Mouse (Mus musculus) megakaryocyte, embryonic 14.5 days (primary cell): ENCODE results near the gene Srsf10.

ENCODE experiments used
- FLI1 ChIP-seq: IDR thresholded peaks from 2 replicates; pipeline ENCODE4 v1.6.1; 2012; ENCODE audit warnings: low read length, inconsistent platforms, mixed read lengths
- GATA1 ChIP-seq: IDR thresholded peaks from 3 replicates; pipeline ENCODE4 v1.6.1; 2012; ENCODE audit warnings: mixed read lengths, low read length, inconsistent platforms, borderline replicate concordance

DNA sequence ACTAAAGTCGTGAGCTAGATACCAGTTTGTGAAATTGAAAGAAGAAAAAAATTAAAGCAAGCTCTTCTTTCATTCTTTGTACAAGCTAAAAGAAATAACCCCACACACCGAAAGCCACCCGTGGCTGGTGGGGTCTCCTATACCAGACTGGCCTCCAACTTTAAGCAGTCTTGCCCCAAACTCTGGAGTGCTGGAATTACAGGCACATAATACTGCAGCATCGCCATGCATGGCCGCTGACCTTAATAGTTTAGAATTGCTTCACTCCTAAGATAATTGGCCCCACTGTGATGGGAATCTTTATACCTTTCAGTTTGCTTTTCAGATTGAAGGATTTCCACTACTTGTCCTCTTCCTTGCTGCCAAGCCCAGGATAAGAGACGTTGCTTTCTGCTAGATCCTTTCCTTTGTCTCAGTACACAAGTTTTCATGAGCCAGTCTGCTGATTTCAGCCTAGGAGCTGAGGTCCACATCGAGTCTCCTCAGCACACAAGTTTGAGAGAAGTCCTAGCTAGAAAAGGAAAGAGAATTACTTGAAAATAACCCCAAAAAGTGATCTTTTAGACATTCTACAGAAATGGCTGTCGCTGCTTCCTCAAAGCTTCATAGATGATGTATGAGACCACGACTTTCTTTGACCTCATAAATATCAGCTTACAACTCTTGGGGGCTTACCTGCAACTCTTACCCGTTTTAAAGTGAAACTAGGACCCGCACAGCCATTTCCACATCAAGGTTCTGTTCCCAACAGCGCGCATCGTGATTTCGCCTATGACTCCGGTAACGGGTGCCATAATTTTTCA lies 17.2 kb downstream of the Srsf10 start:
- TF ChIP-seq GATA1 (no peak), FLI1 (no peak)
